ENCODE assay signal across 8 mouse cellular contexts in the genomic region with DNA sequence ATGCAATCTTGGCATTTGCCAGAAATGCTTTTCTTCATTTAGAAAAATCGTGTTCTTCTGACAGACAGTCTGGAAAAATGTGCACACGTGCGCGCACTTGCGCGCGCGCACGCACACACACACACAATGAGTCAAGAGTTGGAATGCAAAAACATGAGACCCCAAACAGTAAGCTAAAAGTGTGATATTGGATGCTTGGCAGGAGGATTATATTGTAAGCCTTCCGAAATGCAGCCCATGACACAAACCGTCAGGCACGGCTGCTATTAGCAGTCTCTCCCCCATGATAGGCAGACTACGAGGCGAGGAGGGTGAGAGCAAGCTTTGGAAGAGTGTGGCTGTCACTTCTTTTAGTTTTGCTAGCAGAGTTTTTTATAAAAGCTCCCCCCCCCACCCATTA.
A peak's percentile ranks its signal among the peaks of the same experiment; 100 is the strongest.
DNase-seq lines count a peak whose midpoint lies in the region; ATAC-seq lines count a peak whose summit lies in the region.

No protein-coding gene starts in this region.

- H3K4me2 ChIP-seq in kidney, embryonic 15.5 days = peak overlapping the region; percentile 40

- ATAC-seq in kidney, embryonic 15.5 days (replicated peaks; ENCODE audit: low FRiP score) = no peak

- H3K27me3 ChIP-seq in kidney, embryonic 15.5 days = no peaks in the 10 kb centered on the region
- H3K27me3 ChIP-seq in forebrain, embryonic 10.5 days (ENCODE audit: poor library complexity, severe bottlenecking) = no peaks in the 10 kb centered on the region
- H3K27me3 ChIP-seq in midbrain, embryonic 10.5 days (ENCODE audit: low read depth, poor library complexity, severe bottlenecking) = no peaks in the 10 kb centered on the region

- H3K4me3 ChIP-seq in kidney, embryonic 15.5 days (replicated peaks) = no peak overlapping the region
- H3K4me3 ChIP-seq in forebrain, embryonic 10.5 days = peak overlapping the region; percentile 36
- peak overlapping the region; percentile 37; the same call in 1 of the 2 replicates for H3K4me3 ChIP-seq in midbrain, embryonic 10.5 days

- WGBS in kidney, embryonic 15.5 days = 55% methylated on average over 14 of the region's 14 CpGs
- WGBS in forebrain, embryonic 10.5 days = 49% methylated on average over 14 of the region's 14 CpGs
- WGBS in midbrain, embryonic 10.5 days = 54% methylated on average over 14 of the region's 14 CpGs

- no peaks in the 10 kb centered on the region for H3K9me3 ChIP-seq in kidney, embryonic 15.5 days (replicated peaks)
- no peaks in the 10 kb centered on the region; the same call in 1 of the 2 replicates for H3K9me3 ChIP-seq in forebrain, embryonic 10.5 days
- H3K9me3 ChIP-seq in midbrain, embryonic 10.5 days (replicated peaks) = peaks cover 4% of the 10 kb centered on the region; the same call in 1 of the 2 replicates

- DNase-seq in kidney, postnatal 4 days = no peak
- peak; percentile 14 for DNase-seq in brain, embryonic 18.5 days (ENCODE audit: low read depth, low spot score)
- no peak for DNase-seq in forebrain, embryonic 10.5 days (ENCODE audit: extremely low spot score, low spot score)
- DNase-seq in midbrain, embryonic 10.5 days (ENCODE audit: low spot score) = no peak
- DNase-seq in ovary, postnatal 14 days (ENCODE audit: low spot score) = no peak
- no peak for DNase-seq in gastrocnemius, postnatal 36 days
- no peak for DNase-seq in left cerebral cortex, postnatal 4 days

- intact Hi-C loops in gastrocnemius, postnatal 36 days (cut with DNase I) = no loop called here
- intact Hi-C loops in left cerebral cortex, postnatal 4 days (cut with DNase I) = no loop called here

- H3K9ac ChIP-seq in kidney, embryonic 15.5 days = no peak overlapping the region

- H3K4me1 ChIP-seq in kidney, embryonic 15.5 days = no peaks in the 10 kb centered on the region
- H3K4me1 ChIP-seq in forebrain, embryonic 10.5 days = peaks cover 18% of the 10 kb centered on the region
- peaks cover 17% of the 10 kb centered on the region for H3K4me1 ChIP-seq in midbrain, embryonic 10.5 days

- H3K36me3 ChIP-seq in kidney, embryonic 15.5 days = no peaks in the 10 kb centered on the region
- no peaks in the 10 kb centered on the region for H3K36me3 ChIP-seq in forebrain, embryonic 10.5 days (replicated peaks)
- H3K36me3 ChIP-seq in midbrain, embryonic 10.5 days = no peaks in the 10 kb centered on the region

- no peak overlapping the region for H3K27ac ChIP-seq in kidney, embryonic 15.5 days
- peak overlapping the region; percentile 15; the same call in 1 of the 2 replicates for H3K27ac ChIP-seq in forebrain, embryonic 10.5 days
- H3K27ac ChIP-seq in midbrain, embryonic 10.5 days (replicated peaks) = peak overlapping the region; percentile 17; the same call in 1 of the 2 replicates
